Mouse (Mus musculus) left cerebral cortex, postnatal 25 days (tissue): ENCODE measurements around the gene Pttg1. TPM values are rescaled to one million over a fixed set of nuclear protein-coding genes. Genes with fewer than 3 reads are reported as not detected.

ENCODE experiments used
- DNase-seq, 2 experiments: peaks; one replicate each; pipeline ENCODE4 v3.0.0; 2022; ENCODE audit warnings: low spot score in 2 of 2, mixed read lengths in 1 of 2
- intact Hi-C: fragments of 180-260 bp; cut with DNase I; formaldehyde crosslinking; loops from one replicate; pipeline ENCODE4 v1.15.1; 2025
- microRNA-seq, 2 experiments: library from miRNA; unstranded; fragments of <30 nt; microRNA quantifications; one replicate each; pipeline ENCODE4 v1.2.0; 2022
- total RNA-seq, 2 experiments: library from RNA; stranded (reverse); gene quantifications; 2 replicates each; pipeline ENCODE4 v1.2.3; 2021

The Pttg1 gene
- total RNA-seq, 2 experiments from 2014 or later: 25.5 to 27.4 TPM

GRCm38 (mm10) chr11:43380901-43381300, 45.1 kb downstream of the Pttg1 start:
- intact Hi-C loops: no loop called here
- DNase-seq: no peak

DNA sequence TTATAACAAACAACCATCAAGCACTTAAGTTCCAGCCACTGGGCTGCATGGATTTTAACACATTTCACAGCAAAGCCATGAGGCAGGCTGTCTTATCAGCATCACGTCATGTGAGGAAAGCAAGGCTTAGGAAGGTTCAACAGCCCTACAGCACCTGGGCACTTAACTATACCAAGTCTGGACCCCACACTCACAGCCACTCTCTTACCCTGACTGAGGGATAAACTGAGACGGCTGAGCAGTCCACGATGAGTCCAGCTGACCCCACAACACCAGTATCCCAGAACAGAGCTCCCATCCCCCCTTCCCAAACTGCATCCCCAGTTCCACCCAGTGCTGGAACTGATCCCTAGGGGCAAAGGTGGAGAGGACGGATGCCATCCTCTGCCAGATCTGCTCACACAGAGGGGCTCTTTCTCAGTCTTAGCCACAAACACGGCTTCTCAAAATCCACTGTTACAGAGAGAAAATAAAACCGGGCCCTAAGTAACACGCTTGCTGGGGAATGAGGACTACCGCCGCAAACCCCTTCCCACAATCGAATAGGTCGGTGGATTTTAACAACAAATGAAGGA, 46.1 kb downstream of the Pttg1 start:
- intact Hi-C loops: no loop called here
- DNase-seq: no peak

GRCm38 (mm10) chr11:43379488-43379887, 46.6 kb downstream of the Pttg1 start:
- intact Hi-C loops: no loop called here
- DNase-seq: no peak

- intact Hi-C loops: no loop called here
- peak in 1 of 2 experiments; percentile 13 for DNase-seq
These were observed 48.8 kb downstream of the Pttg1 start for GRCm38 (mm10) chr11:43377083-43377850.

- peak in 1 of 2 experiments; percentile 55 for DNase-seq
- intact Hi-C loops: no loop called here
These were observed 49.5 kb downstream of the Pttg1 start for GRCm38 (mm10) chr11:43376598-43376997.

GRCm38 (mm10) chr11:43374956-43375355, 51.1 kb downstream of the Pttg1 start:
- no peak for DNase-seq
- intact Hi-C loops: no loop called here

DNA sequence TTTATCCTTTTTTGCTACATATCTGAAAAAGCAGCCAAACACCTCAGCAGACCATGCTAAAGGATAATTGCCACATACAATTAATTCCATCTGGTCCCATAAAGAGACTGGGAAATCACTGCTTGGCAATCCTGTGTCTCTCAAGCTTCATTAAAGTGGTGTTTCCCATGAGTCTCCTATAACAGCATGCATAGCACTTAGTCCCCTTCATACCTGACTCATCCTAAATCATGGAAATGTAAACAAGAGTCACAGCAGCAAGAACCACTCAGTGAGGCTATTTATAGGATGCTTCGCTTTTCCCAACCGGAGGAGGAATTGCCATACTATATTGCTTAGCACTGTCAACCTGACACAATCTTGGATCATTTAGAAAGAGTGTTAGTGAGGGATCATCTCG, 52.7 kb downstream of the Pttg1 start:
- intact Hi-C loops: no loop called here
- DNase-seq: no peak

GRCm38 (mm10) chr11:43371807-43372206, 54.2 kb downstream of the Pttg1 start:
- intact Hi-C loops: no loop called here
- no peak for DNase-seq

Small RNA genes within 50 kb of the gene (microRNA-seq; reads per million reads assigned to microRNA genes)
- 773 to 941 reads per million in 2 experiments for gene Mir146

Other genes starting within 250 kb of the Pttg1 start
- 10 to 100 TPM; 54.8 to 55.7 TPM for gene Slu7, start 7.5 kb upstream of the Pttg1 start, total RNA-seq
- 1 to 10 TPM; 1.6 to 1.8 TPM for gene C1qtnf2, start 48.0 kb upstream of the Pttg1 start, total RNA-seq
- 1 to 10 TPM; 3.7 to 3.8 TPM for gene Ccnjl, start 102.5 kb upstream of the Pttg1 start, total RNA-seq
- gene 4933415A04Rik, start 160.8 kb upstream of the Pttg1 start, total RNA-seq: 1 to 10 TPM in 1 of 2 experiments, under 1 TPM in 1; 0.69 to 1.1 TPM
- gene Fabp6, start 175.3 kb upstream of the Pttg1 start, total RNA-seq: not detected